Mouse (Mus musculus) midbrain, embryonic 12.5 days (tissue): ENCODE results near the gene Mthfd1l. TPM values are rescaled to one million over a fixed set of nuclear protein-coding genes. Genes with fewer than 3 reads are reported as not detected.
"Not testable (repeated sequence)": the region's sequence is repeated elsewhere in the genome, so short reads cannot be mapped to it uniquely, and the experiment has no call there.

Experiments
- ATAC-seq: fragments of 200-750 bp; cut with Nextera tagmentation; 2 replicates; pipeline ENCODE4 v1.8.0; 2017; ENCODE audit warnings: low read depth, moderate TSS enrichment, moderate library complexity; ENCODE audit not compliant: low FRiP score
- H3K27ac ChIP-seq: fragments of 300-500 bp; sonication (generic); replicated peaks from 2 replicates; pipeline ENCODE4 v1.5.1; 2016; ENCODE audit warnings: mild to moderate bottlenecking
- H3K27me3 ChIP-seq: fragments of 300-500 bp; sonication (generic); 2 replicates; pipeline ENCODE4 v1.6.1; 2016; ENCODE audit warnings: mild to moderate bottlenecking
- H3K36me3 ChIP-seq: fragments of 300-500 bp; sonication (generic); 2 replicates; pipeline ENCODE4 v1.6.1; 2016
- H3K4me1 ChIP-seq: fragments of 300-500 bp; sonication (generic); 2 replicates; pipeline ENCODE4 v1.6.1; 2016
- H3K4me2 ChIP-seq: fragments of 300-500 bp; sonication (generic); replicated peaks from 2 replicates; pipeline ENCODE4 v1.6.1; 2016; ENCODE audit warnings: mild to moderate bottlenecking, moderate library complexity
- H3K4me3 ChIP-seq: fragments of 300-500 bp; sonication (generic); 2 replicates; pipeline ENCODE4 v1.5.1; 2016; ENCODE audit warnings: mild to moderate bottlenecking
- H3K9ac ChIP-seq: fragments of 300-500 bp; sonication (generic); replicated peaks from 2 replicates; pipeline ENCODE4 v1.6.1; 2016; ENCODE audit warnings: mild to moderate bottlenecking, moderate library complexity
- H3K9me3 ChIP-seq: fragments of 300-500 bp; sonication (generic); 2 replicates; pipeline ENCODE4 v1.6.1; 2016; ENCODE audit warnings: mild to moderate bottlenecking
- WGBS: fragments of 180-500 bp; shearing (Covaris S2); methylation state at CpG from one replicate; pipeline ENCODE4 v1.1.7; 2016; 5-methylcytosine and 5-hydroxymethylcytosine counted together
- polyA plus RNA-seq: library from polyadenylated mRNA; unstranded; fragments of >200 nt; fragmentation: Nextera tagmentation; extraction: Ambion mirVana; gene quantifications from 2 replicates; pipeline ENCODE4 v1.2.1, GENCODE M21; 2016

Gene Mthfd1l
- polyA plus RNA-seq, 1 experiment from 2014 or later, result 11.7 TPM

- H3K4me3 ChIP-seq, result no peak overlapping the region
- H3K27ac ChIP-seq, result no peak overlapping the region
- H3K27me3 ChIP-seq, result no peaks in the 10 kb centered on the region
- H3K9me3 ChIP-seq, result no peaks in the 10 kb centered on the region
- no peak overlapping the region for H3K4me2 ChIP-seq
- no peaks in the 10 kb centered on the region for H3K4me1 ChIP-seq
- H3K36me3 ChIP-seq, result no peaks in the 10 kb centered on the region
- WGBS, result 84% methylated on average over 6 of the region's 6 CpGs
- no peak for ATAC-seq
- no peak overlapping the region for H3K9ac ChIP-seq
Observed at GRCm38 (mm10) chr10:4071845-4072345, 99.0 kb downstream of the Mthfd1l start.

- not testable (repeated sequence) for H3K27ac ChIP-seq, H3K36me3 ChIP-seq, H3K4me1 ChIP-seq, H3K4me3 ChIP-seq, H3K9ac ChIP-seq, H3K27me3 ChIP-seq, H3K4me2 ChIP-seq, ATAC-seq, H3K9me3 ChIP-seq
- 79% methylated on average over 4 of the region's 4 CpGs for WGBS
Observed at GRCm38 (mm10) chr10:4072491-4072890, 99.6 kb downstream of the Mthfd1l start.

GRCm38 (mm10) chr10:4078220-4078840, 105.4 kb downstream of the Mthfd1l start:
- ATAC-seq, result no peak
- H3K27ac ChIP-seq, result no peak overlapping the region
- H3K36me3 ChIP-seq, result no peaks in the 10 kb centered on the region
- no peaks in the 10 kb centered on the region for H3K27me3 ChIP-seq
- no peak overlapping the region for H3K9ac ChIP-seq
- H3K4me3 ChIP-seq, result no peak overlapping the region
- no peak overlapping the region for H3K4me2 ChIP-seq
- 86% methylated on average over 9 of the region's 9 CpGs for WGBS
- H3K9me3 ChIP-seq, result no peaks in the 10 kb centered on the region
- H3K4me1 ChIP-seq, result no peaks in the 10 kb centered on the region

GRCm38 (mm10) chr10:4078979-4079630, 106.2 kb downstream of the Mthfd1l start:
- ATAC-seq, result no peak
- H3K9ac ChIP-seq, result no peak overlapping the region
- no peaks in the 10 kb centered on the region for H3K36me3 ChIP-seq
- no peak overlapping the region for H3K4me3 ChIP-seq
- H3K9me3 ChIP-seq, result no peaks in the 10 kb centered on the region
- no peak overlapping the region for H3K27ac ChIP-seq
- no peak overlapping the region for H3K4me2 ChIP-seq
- WGBS, result 78% methylated on average over 8 of the region's 8 CpGs
- H3K27me3 ChIP-seq, result no peaks in the 10 kb centered on the region
- no peaks in the 10 kb centered on the region for H3K4me1 ChIP-seq

- Histone ChIP-seq H3K36me3 (no peaks in the 10 kb centered on the region), H3K4me1 (no peaks in the 10 kb centered on the region), H3K9me3 (no peaks in the 10 kb centered on the region), H3K4me2 (no peak overlapping the region), H3K27me3 (no peaks in the 10 kb centered on the region), H3K4me3 (no peak overlapping the region), H3K27ac (no peak overlapping the region), H3K9ac (no peak overlapping the region)
- 81% methylated on average over 15 of the region's 15 CpGs for WGBS
- ATAC-seq, result no peak
Observed at GRCm38 (mm10) chr10:4079643-4080244, 106.8 kb downstream of the Mthfd1l start.

- ATAC-seq, result no peak
- Histone ChIP-seq H3K4me1 (peaks cover 11% of the 10 kb centered on the region), H3K4me2 (no peak overlapping the region), H3K36me3 (no peaks in the 10 kb centered on the region), H3K27me3 (no peaks in the 10 kb centered on the region), H3K9ac (no peak overlapping the region), H3K9me3 (no peaks in the 10 kb centered on the region), H3K4me3 (no peak overlapping the region), H3K27ac (no peak overlapping the region)
- WGBS, result 93% methylated on average over 9 of the region's 9 CpGs
Observed at GRCm38 (mm10) chr10:4083609-4084008, 110.7 kb downstream of the Mthfd1l start.

- no peak overlapping the region for H3K4me2 ChIP-seq
- H3K9ac ChIP-seq, result no peak overlapping the region
- 72% methylated on average over 4 of the region's 4 CpGs for WGBS
- H3K9me3 ChIP-seq, result no peaks in the 10 kb centered on the region
- H3K27me3 ChIP-seq, result no peaks in the 10 kb centered on the region
- no peak overlapping the region for H3K4me3 ChIP-seq
- no peaks in the 10 kb centered on the region for H3K36me3 ChIP-seq
- no peak overlapping the region for H3K27ac ChIP-seq
- peaks cover 11% of the 10 kb centered on the region for H3K4me1 ChIP-seq
- no peak for ATAC-seq
Observed at GRCm38 (mm10) chr10:4084907-4085306, 112.0 kb downstream of the Mthfd1l start.

GRCm38 (mm10) chr10:4085363-4086141, 112.6 kb downstream of the Mthfd1l start:
- Histone ChIP-seq H3K27me3 (no peaks in the 10 kb centered on the region), H3K4me2 (no peak overlapping the region), H3K9ac (no peak overlapping the region), H3K9me3 (no peaks in the 10 kb centered on the region), H3K36me3 (no peaks in the 10 kb centered on the region), H3K27ac (no peak overlapping the region), H3K4me3 (no peak overlapping the region), H3K4me1 (peaks cover 11% of the 10 kb centered on the region)
- WGBS, result 39% methylated on average over 7 of the region's 7 CpGs
- 0 out of 2 replicates have a peak, but pooled peaks have one; percentile 42 for ATAC-seq

GRCm38 (mm10) chr10:4087563-4087962, 114.6 kb downstream of the Mthfd1l start:
- Histone ChIP-seq H3K4me2 (no peak overlapping the region), H3K9me3 (no peaks in the 10 kb centered on the region), H3K9ac (no peak overlapping the region), H3K27ac (no peak overlapping the region), H3K36me3 (no peaks in the 10 kb centered on the region), H3K27me3 (no peaks in the 10 kb centered on the region), H3K4me3 (no peak overlapping the region), H3K4me1 (peaks cover 11% of the 10 kb centered on the region)
- WGBS, result 56% methylated on average over 3 of the region's 3 CpGs
- 0 out of 2 replicates have a peak, but pooled peaks have one; percentile 50 for ATAC-seq

- Histone ChIP-seq H3K9ac (no peak overlapping the region), H3K4me2 (no peak overlapping the region), H3K9me3 (no peaks in the 10 kb centered on the region), H3K4me1 (peaks cover 11% of the 10 kb centered on the region), H3K27ac (no peak overlapping the region), H3K4me3 (no peak overlapping the region), H3K36me3 (no peaks in the 10 kb centered on the region), H3K27me3 (no peaks in the 10 kb centered on the region)
- no peak for ATAC-seq
- 83% methylated on average over 7 of the region's 7 CpGs for WGBS
Observed at GRCm38 (mm10) chr10:4088744-4089414, 116.0 kb downstream of the Mthfd1l start.

- no peaks in the 10 kb centered on the region for H3K27me3 ChIP-seq
- peaks cover 11% of the 10 kb centered on the region for H3K4me1 ChIP-seq
- H3K9ac ChIP-seq, result no peak overlapping the region
- no peak overlapping the region for H3K4me3 ChIP-seq
- H3K9me3 ChIP-seq, result no peaks in the 10 kb centered on the region
- no peak overlapping the region for H3K4me2 ChIP-seq
- no peak overlapping the region for H3K27ac ChIP-seq
- no peak for ATAC-seq
- no peaks in the 10 kb centered on the region for H3K36me3 ChIP-seq
- 84% methylated on average over 15 of the region's 15 CpGs for WGBS
Observed at GRCm38 (mm10) chr10:4089885-4090284, 117.0 kb downstream of the Mthfd1l start.
